Mouse (Mus musculus) frontal cortex, postnatal 25 days (tissue): ENCODE measurements around the gene Polr3gl.
A peak's percentile ranks its signal among the peaks of the same experiment; 100 is the strongest.

Experiments
- DNase-seq, 2 experiments: peaks; one replicate each; pipeline ENCODE4 v3.0.0; 2022; ENCODE audit warnings: low spot score in 2 of 2

Polr3gl gene

GRCm38 (mm10) chr3:96598156-96599068 lies 4.4 kb upstream of the Polr3gl start:
- peak in 1 of 2 experiments; percentile 38 for DNase-seq

- peak; percentile 32 to 41 for DNase-seq
These were observed 3.5 kb upstream of the Polr3gl start for GRCm38 (mm10) chr3:96597435-96597891.

GRCm38 (mm10) chr3:96596855-96597254 lies 2.9 kb upstream of the Polr3gl start:
- no peak for DNase-seq

- peak; percentile 53 to 65 for DNase-seq
These were observed 2.3 kb upstream of the Polr3gl start, which contains the start of gene Ankrd34a for GRCm38 (mm10) chr3:96596228-96596707. TSS of gene Ankrd34a (plus strand) at chr3:96596636.

- DNase-seq = no peak
These were observed 1.7 kb upstream of the Polr3gl start for GRCm38 (mm10) chr3:96595661-96596060.

GRCm38 (mm10) chr3:96594851-96595250 lies 870 bp upstream of the Polr3gl start:
- DNase-seq = no peak

- DNase-seq = no peak
These were observed 607 bp downstream of the Polr3gl start for GRCm38 (mm10) chr3:96593374-96593773.

- no peak for DNase-seq
These were observed 3.3 kb downstream of the Polr3gl start for GRCm38 (mm10) chr3:96590657-96591056.

- no peak for DNase-seq
These were observed 10.6 kb downstream of the Polr3gl start for GRCm38 (mm10) chr3:96583386-96583785.

- DNase-seq = no peak
These were observed 12.0 kb downstream of the Polr3gl start for GRCm38 (mm10) chr3:96581771-96582515.

GRCm38 (mm10) chr3:96581141-96581540 lies 12.8 kb downstream of the Polr3gl start:
- DNase-seq = no peak

GRCm38 (mm10) chr3:96579885-96580454 lies 14.0 kb downstream of the Polr3gl start:
- peak; percentile 85 to 95 for DNase-seq

- DNase-seq = no peak
These were observed 14.7 kb downstream of the Polr3gl start for GRCm38 (mm10) chr3:96579239-96579750.

GRCm38 (mm10) chr3:96578561-96579238 lies 15.3 kb downstream of the Polr3gl start:
- DNase-seq = no peak

GRCm38 (mm10) chr3:96577566-96577965 lies 16.4 kb downstream of the Polr3gl start:
- DNase-seq = no peak

- peak; percentile 75 to 81 for DNase-seq
These were observed 17.1 kb downstream of the Polr3gl start, which contains the start of gene Gm16253 for GRCm38 (mm10) chr3:96576690-96577541. TSS of gene Gm16253 (plus strand) at chr3:96576984.

GRCm38 (mm10) chr3:96576005-96576658 lies 17.8 kb downstream of the Polr3gl start:
- DNase-seq = no peak

GRCm38 (mm10) chr3:96575272-96575984 lies 18.6 kb downstream of the Polr3gl start:
- DNase-seq = no peak
